Mouse (Mus musculus) midbrain, embryonic 11.5 days (tissue): ENCODE data around the gene Cox6a1. TPM values are rescaled to one million over a fixed set of nuclear protein-coding genes. Genes with fewer than 3 reads are reported as not detected.

ENCODE experiments used
- ATAC-seq: fragments of 200-750 bp; cut with Nextera tagmentation; 2 replicates; pipeline ENCODE4 v1.8.0; 2017; ENCODE audit warnings: moderate TSS enrichment, moderate library complexity; ENCODE audit not compliant: low FRiP score
- DNase-seq: peaks from one replicate; pipeline ENCODE4 v3.0.0; 2015; ENCODE audit warnings: low spot score; ENCODE audit errors: missing footprints
- H3K27ac ChIP-seq: fragments of 300-500 bp; sonication (generic); 2 replicates; pipeline ENCODE4 v1.5.1; 2014; ENCODE audit warnings: low read depth, low read length
- H3K27me3 ChIP-seq: fragments of 300-500 bp; sonication (generic); 2 replicates; pipeline ENCODE4 v1.6.1; 2014; ENCODE audit warnings: mild to moderate bottlenecking, low read length, moderate library complexity, mixed read lengths; ENCODE audit not compliant: control insufficient read depth, insufficient read depth
- H3K36me3 ChIP-seq: fragments of 300-500 bp; sonication (generic); 2 replicates; pipeline ENCODE4 v1.6.1; 2014; ENCODE audit warnings: mild to moderate bottlenecking, low read length, moderate library complexity, mixed read lengths; ENCODE audit not compliant: control insufficient read depth, insufficient read depth
- H3K4me1 ChIP-seq: fragments of 300-500 bp; sonication (generic); 2 replicates; pipeline ENCODE4 v1.6.1; 2014; ENCODE audit warnings: low read length; ENCODE audit not compliant: control insufficient read depth, insufficient read depth
- H3K4me2 ChIP-seq: fragments of 300-500 bp; sonication (generic); 2 replicates; pipeline ENCODE4 v1.6.1; 2014; ENCODE audit warnings: mild to moderate bottlenecking, moderate library complexity
- H3K4me3 ChIP-seq: fragments of 300-500 bp; sonication (generic); 2 replicates; pipeline ENCODE4 v1.5.1; 2014; ENCODE audit warnings: low read depth, low read length
- H3K9ac ChIP-seq: fragments of 300-500 bp; sonication (generic); 2 replicates; pipeline ENCODE4 v1.6.1; 2014; ENCODE audit warnings: low read length
- H3K9me3 ChIP-seq: fragments of 300-500 bp; sonication (generic); 2 replicates; pipeline ENCODE4 v1.6.1; 2016; ENCODE audit warnings: low read length; ENCODE audit not compliant: control insufficient read depth
- WGBS: fragments of 180-500 bp; shearing (Covaris S2); extraction: QIAGEN DNeasy Blood & Tissue Kit; methylation state at CpG from one replicate; pipeline ENCODE4 v1.1.7; 2014; 5-methylcytosine and 5-hydroxymethylcytosine counted together
- polyA plus RNA-seq: library from polyadenylated mRNA; unstranded; fragments of >200 nt; fragmentation: Nextera tagmentation; extraction: Ambion mirVana; gene quantifications from 2 replicates; pipeline ENCODE4 v1.2.1, GENCODE M21; 2014

Cox6a1 gene
- polyA plus RNA-seq, 1 experiment from 2014 or later = 840 TPM

DNA sequence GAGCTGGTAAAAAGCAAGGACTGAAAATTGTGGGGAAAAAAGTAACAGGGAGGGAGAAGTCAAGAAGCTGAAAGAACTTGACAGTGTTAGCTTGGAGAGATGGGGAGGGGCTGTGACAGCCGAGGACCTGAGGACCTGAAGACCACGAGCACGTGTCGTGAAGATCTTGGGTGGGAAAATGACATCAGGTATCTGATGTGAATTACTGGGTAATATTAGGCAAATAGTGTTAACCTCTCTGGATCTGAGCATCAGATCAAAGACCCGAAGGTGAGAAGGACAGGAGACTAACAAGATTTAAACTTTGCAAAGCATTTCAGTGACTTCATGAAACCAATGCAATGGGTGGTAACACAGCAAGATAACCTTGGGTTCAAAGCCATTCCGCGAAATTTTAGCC is 8.8 kb downstream of the Cox6a1 start:
- Histone ChIP-seq H3K36me3 (peaks cover 24% of the 10 kb centered on the region), H3K27me3 (no peaks in the 10 kb centered on the region), H3K4me1 (peaks cover 11% of the 10 kb centered on the region; the same call in 1 of the 2 replicates), H3K9me3 (no peaks in the 10 kb centered on the region), H3K9ac (peak overlapping the region; percentile 41; the same call in 1 of the 2 replicates), H3K4me3 (peak overlapping the region; percentile 79; the same call in 1 of the 2 replicates), H3K4me2 (peak overlapping the region; percentile 78), H3K27ac (no peak overlapping the region)
- peak; percentile 88 for DNase-seq
- no peak for ATAC-seq
- 38% methylated on average over 7 of the region's 7 CpGs for WGBS

DNA sequence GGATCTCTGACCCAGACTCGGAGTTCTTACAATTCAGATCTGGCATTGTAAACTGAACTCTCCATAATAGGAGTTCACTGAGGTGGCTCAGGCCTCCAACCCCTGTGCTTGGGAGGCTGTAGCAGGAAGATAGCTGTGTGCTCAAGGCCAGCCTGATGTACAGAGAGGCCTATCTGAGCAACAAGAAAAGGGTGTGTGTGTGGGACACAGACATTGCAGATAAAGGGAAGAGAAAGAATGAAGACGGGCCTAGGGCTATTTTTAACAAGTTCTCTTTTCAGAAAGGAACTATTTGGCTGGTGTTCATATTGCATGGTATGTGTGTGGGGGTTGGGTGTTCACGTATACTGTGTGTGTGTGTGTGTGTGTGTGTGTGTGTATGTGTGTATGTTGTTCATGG is 15.2 kb downstream of the Cox6a1 start:
- DNase-seq = no peak
- 87% methylated on average over 3 of the region's 3 CpGs for WGBS
- Histone ChIP-seq H3K9ac (no peak overlapping the region), H3K4me2 (no peak overlapping the region), H3K4me3 (no peak overlapping the region), H3K36me3 (peaks cover 36% of the 10 kb centered on the region), H3K27ac (no peak overlapping the region), H3K9me3 (no peaks in the 10 kb centered on the region), H3K27me3 (no peaks in the 10 kb centered on the region), H3K4me1 (peaks cover 10% of the 10 kb centered on the region)
- no peak for ATAC-seq

DNA sequence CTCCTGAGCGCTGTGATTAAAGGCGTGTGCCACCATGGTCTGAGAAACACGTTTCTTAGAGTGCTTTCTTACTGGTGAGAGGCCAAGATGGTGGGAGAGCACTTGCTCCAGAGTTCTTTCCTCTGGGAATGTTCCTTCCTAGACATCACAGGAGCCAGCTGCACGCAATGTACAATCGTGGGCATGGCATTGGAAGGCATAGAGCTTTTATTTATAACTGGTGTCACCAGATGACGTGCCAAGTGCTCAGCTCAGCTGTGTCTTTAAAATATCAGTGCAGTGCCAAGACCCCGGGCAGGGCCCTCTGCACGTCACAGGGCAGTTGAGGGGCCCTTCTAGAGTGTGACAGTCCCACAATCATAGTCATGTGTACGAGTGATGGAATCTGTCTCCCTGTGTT is 17.8 kb downstream of the Cox6a1 start:
- H3K27me3 ChIP-seq = no peaks in the 10 kb centered on the region
- 91% methylated on average over 9 of the region's 9 CpGs for WGBS
- H3K4me3 ChIP-seq = no peak overlapping the region
- no peak overlapping the region for H3K4me2 ChIP-seq
- H3K4me1 ChIP-seq = peaks cover 20% of the 10 kb centered on the region
- H3K27ac ChIP-seq = no peak overlapping the region
- no peaks in the 10 kb centered on the region for H3K9me3 ChIP-seq
- ATAC-seq = no peak
- peaks cover 36% of the 10 kb centered on the region for H3K36me3 ChIP-seq
- H3K9ac ChIP-seq = no peak overlapping the region
- DNase-seq = no peak

DNA sequence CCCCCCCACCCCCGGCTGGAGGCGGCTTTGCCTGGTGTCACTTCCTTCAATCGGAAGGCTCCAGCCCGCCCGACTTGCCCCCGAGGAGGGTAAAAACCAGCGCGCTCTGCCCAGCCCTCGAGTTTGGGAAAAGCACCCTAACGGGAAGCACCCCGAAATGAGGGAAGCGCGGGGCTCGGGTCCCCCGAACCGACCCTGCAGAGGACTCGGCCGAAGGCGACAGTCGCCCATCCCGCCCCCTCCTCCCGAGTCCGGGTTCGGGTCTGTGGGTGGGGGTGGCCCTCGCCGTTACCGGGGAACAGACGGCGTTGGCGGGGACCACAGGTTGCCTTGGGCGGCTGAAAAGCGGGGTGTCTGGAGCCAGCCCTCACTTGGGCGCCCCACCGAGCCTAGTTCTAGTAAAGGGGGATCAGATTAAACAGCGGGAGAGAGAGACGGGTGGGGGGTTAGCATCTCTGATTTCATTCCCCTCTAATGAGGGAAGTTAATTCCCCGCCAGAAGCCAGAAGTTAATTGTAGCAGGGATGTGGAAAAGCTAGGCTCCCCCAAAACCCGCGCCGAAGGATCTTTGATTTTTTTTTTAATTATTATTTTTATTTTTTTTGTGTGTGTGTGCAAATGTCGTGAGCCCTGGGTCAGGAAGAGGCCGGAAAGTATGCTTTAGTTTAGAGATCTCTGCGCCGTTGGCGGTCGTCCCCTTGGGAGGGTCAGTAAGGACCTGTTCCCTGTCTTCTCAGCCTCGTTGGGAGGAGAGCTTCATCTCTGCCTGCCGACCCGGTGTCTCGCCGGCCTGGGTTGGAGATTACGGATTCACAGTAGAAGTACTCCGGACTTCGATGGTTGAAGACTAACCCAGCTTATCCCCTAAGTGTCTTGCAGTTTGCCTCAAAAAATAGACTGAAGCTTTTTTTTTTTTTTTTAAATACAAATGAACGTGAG is 20.9 kb downstream of the Cox6a1 start:
- under 1% methylated on average over 55 of the region's 55 CpGs for WGBS
- peaks cover 20% of the 10 kb centered on the region for H3K4me1 ChIP-seq
- peak; percentile 48 for ATAC-seq
- H3K27me3 ChIP-seq = no peaks in the 10 kb centered on the region
- peak overlapping the region; percentile 82 for H3K4me2 ChIP-seq
- H3K9ac ChIP-seq = peak overlapping the region; percentile 95
- H3K4me3 ChIP-seq = peak overlapping the region; percentile 98
- H3K36me3 ChIP-seq = peaks cover 11% of the 10 kb centered on the region; the same call in 1 of the 2 replicates
- peak; percentile 94 for DNase-seq
- no peaks in the 10 kb centered on the region for H3K9me3 ChIP-seq
- peak overlapping the region; percentile 86 for H3K27ac ChIP-seq

DNA sequence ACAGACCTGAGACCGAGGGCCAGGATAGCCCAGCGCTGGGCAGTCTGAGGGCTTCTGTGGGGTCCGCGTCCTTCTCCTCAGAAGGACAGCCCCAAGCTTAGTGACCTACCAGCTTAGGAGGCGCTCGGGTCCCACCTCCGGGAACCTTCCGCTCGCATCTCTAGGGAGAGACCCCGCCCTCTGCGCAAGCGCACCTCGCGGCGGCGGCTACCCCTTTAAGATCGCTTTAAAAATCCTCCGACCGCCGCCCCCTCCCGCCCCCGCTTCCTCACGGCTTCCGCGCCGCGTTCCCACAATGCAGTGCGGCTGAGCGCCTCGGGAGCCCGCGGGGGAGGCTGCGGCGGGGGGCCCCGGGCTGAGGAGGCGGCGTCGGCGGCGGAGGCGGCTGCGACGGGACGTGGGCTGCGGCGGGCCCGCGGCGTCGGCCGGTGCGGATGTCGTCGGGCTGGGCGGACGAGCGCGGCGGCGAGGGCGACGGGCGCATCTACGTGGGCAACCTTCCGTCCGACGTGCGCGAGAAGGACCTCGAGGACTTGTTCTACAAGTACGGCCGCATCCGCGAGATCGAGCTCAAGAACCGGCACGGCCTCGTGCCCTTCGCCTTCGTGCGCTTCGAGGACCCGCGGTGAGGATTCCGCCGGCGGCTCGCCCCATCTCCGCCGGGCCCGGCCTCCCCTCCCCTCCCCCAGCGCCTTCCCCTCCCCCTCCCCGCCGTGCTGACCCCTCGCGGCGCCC is 21.7 kb downstream of the Cox6a1 start, which contains the start of gene Srsf9:
Srsf9 (plus strand) TSS at position 303 of the 735 bp plus-strand sequence.
- ATAC-seq (peak; percentile 95), DNase-seq (peak; percentile 100)
- 1% methylated on average over 79 of the region's 97 CpGs for WGBS
- Histone ChIP-seq H3K27me3 (no peaks in the 10 kb centered on the region), H3K27ac (peak within 1 kb of the TSS; percentile 86), H3K9ac (peak within 1 kb of the TSS; percentile 95), H3K36me3 (peaks cover 8% of the 10 kb centered on the region; the same call in 1 of the 2 replicates), H3K9me3 (no peaks in the 10 kb centered on the region), H3K4me3 (peak within 1 kb of the TSS; percentile 98), H3K4me2 (peak within 1 kb of the TSS; percentile 82), H3K4me1 (peaks cover 20% of the 10 kb centered on the region)

DNA sequence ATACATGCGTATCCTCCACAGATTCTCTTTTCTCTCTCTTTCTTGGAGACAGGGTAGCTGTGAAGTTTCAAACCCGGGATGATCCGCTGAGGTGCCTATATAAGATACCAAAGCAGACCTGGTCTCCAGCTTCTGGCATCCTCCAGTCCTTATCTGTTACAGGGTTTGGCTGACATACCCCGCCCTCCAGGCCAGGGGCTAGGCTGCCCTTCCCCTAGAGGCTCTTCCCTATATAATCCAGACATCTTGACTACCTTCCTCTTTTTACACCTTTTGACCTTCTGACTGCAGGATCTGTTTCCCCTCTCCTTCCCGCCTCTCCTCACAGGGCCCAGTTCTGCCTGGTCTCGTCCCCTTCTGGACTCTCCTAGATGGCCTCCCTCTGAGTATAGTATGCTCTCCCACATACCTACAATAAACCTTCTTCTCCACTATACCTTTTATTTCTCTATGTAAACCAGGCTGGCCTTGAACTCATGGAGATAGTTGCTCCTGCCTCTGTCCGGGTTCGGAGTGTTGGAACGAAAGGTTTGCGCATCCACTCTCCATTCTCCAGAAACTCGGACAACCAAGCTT is 22.4 kb downstream of the Cox6a1 start:
- no peak for DNase-seq
- Histone ChIP-seq H3K4me2 (peak overlapping the region; percentile 82), H3K27ac (peak overlapping the region; percentile 86; the same call in 1 of the 2 replicates), H3K4me3 (peak overlapping the region; percentile 98), H3K4me1 (peaks cover 20% of the 10 kb centered on the region), H3K9me3 (no peaks in the 10 kb centered on the region), H3K36me3 (peaks cover 7% of the 10 kb centered on the region; the same call in 1 of the 2 replicates), H3K9ac (peak overlapping the region; percentile 95), H3K27me3 (no peaks in the 10 kb centered on the region)
- peak; percentile 60 for ATAC-seq
- WGBS = 33% methylated on average over 11 of the region's 11 CpGs

DNA sequence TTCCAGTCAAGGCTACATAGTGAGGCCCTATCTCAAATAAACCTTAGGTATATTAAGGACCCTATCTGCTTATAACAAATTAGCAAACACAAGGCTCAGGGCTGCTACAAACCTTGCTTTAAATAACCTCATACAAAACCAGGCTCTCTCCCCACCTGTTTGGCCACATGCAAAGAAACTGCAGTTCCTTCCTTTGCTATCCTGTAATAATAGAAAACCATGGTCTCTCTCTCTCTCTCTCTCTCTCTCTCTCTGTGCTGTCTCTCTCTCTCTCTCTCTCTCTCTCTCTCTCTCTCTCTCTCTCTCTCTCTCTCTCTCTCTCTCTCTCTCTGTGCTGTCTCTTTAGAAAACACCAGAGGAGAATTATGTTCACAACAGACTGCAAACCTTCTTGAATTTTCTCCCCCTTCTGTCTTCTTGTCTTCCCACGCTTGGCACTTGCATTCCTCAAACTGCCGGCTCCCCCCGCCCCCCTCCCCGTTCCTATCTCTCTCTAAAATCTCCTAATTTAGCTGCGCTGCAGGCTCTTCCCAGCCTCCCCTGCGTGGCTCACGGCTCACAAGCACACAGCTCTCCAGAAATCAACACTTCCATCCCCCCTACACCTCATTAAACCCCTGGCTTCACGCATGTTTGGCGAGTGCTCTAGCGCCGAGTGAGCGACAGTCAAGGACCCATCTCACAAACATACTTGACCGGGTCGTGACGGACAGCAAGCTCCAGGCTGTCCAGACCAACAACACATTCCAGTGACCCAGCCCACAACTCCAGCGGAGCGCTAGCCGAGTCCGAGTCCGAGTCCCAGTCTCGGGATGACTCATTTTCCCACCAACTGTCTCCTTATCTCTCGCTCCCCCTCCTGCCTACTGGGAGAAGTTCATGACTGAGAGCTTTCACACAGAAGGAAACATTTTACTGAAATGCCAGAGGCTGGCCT is 29.5 kb downstream of the Cox6a1 start:
- ATAC-seq (peak; percentile 52; the same call in 1 of the 2 replicates), DNase-seq (peak; percentile 96)
- H3K9me3 ChIP-seq = no peaks in the 10 kb centered on the region
- H3K4me3 ChIP-seq = peak overlapping the region; percentile 30
- H3K27ac ChIP-seq = peak overlapping the region; percentile 51; the same call in 1 of the 2 replicates
- peaks cover 20% of the 10 kb centered on the region for H3K4me1 ChIP-seq
- WGBS = under 1% methylated on average over 22 of the region's 22 CpGs
- H3K4me2 ChIP-seq = peak overlapping the region; percentile 64
- H3K9ac ChIP-seq = peak overlapping the region; percentile 58
- H3K36me3 ChIP-seq = no peaks in the 10 kb centered on the region
- no peaks in the 10 kb centered on the region for H3K27me3 ChIP-seq
